Mouse (Mus musculus) CH12.LX (cell line): Measurements from ENCODE around the gene A630001G21Rik. TPM values are rescaled to one million over a fixed set of nuclear protein-coding genes. Genes with fewer than 3 reads are reported as not detected.

ENCODE experiments used
- DNase-seq: peaks from one replicate; pipeline ENCODE4 v3.0.0-alpha.2; 2013; ENCODE audit errors: extremely low read depth
- H3K27ac ChIP-seq: 2 replicates; pipeline ENCODE4 v1.5.1; 2012; ENCODE audit warnings: low read depth, mild to moderate bottlenecking, control low read depth, moderate library complexity; ENCODE audit not compliant: insufficient read depth
- H3K27me3 ChIP-seq: replicated peaks from 2 replicates; pipeline ENCODE3; 2012; ENCODE audit warnings: inconsistent platforms
- H3K36me3 ChIP-seq, 2 experiments: replicated peaks in 1 of 2; 2 replicates each; pipeline versions ENCODE3 to v1.6.1; 2012; ENCODE audit warnings: inconsistent platforms in 1 of 2, low read length in 1 of 2, mild to moderate bottlenecking in 1 of 2, mixed read lengths in 1 of 2, moderate library complexity in 1 of 2; ENCODE audit not compliant: control insufficient read depth in 1 of 2, insufficient read depth in 1 of 2
- H3K4me1 ChIP-seq, 2 experiments: 2 replicates each; pipeline ENCODE4 v1.6.1; 2012; ENCODE audit warnings: inconsistent platforms in 1 of 2, moderate library complexity in 1 of 2; ENCODE audit not compliant: insufficient read depth in 2 of 2, control insufficient read depth in 1 of 2
- H3K4me2 ChIP-seq: 2 replicates; pipeline ENCODE4 v1.6.1; 2012; ENCODE audit warnings: low read depth, mild to moderate bottlenecking, control low read depth; ENCODE audit not compliant: poor library complexity, insufficient read depth, severe bottlenecking
- H3K4me3 ChIP-seq, 3 experiments: fragments of 150-350 bp in 1 of 3; sonication (generic) in 1 of 3; replicated peaks in 1 of 3; 2 replicates each; pipeline versions ENCODE3 to v1.5.1; 2011 to 2012; ENCODE audit warnings: low read depth in 2 of 3, low read length in 2 of 3, mild to moderate bottlenecking in 2 of 3, moderate library complexity in 2 of 3, control low read depth in 1 of 3, improper control_type of control experiment in 1 of 3, inconsistent platforms in 1 of 3, mixed read lengths in 1 of 3; ENCODE audit not compliant: poor library complexity in 1 of 3
- H3K79me2 ChIP-seq: replicated peaks from 2 replicates; pipeline ENCODE4 v1.6.1; 2012; ENCODE audit warnings: mild to moderate bottlenecking, moderate library complexity; ENCODE audit not compliant: control insufficient read depth, poor library complexity, insufficient read depth, severe bottlenecking; ENCODE audit errors: extremely low read depth
- H3K9ac ChIP-seq: 2 replicates; pipeline ENCODE4 v1.6.1; 2012; ENCODE audit warnings: low read depth, mild to moderate bottlenecking, control low read depth, moderate library complexity; ENCODE audit not compliant: insufficient read depth
- H3K9me3 ChIP-seq: replicated peaks from 2 replicates; pipeline ENCODE3; 2012; ENCODE audit warnings: low read length, inconsistent platforms, mixed read lengths
- BHLHE40 ChIP-seq: IDR thresholded peaks from 2 replicates; pipeline ENCODE4 v1.6.1; 2011; ENCODE audit warnings: mild to moderate bottlenecking, low read depth, low read length, improper control_type of control experiment
- CHD1 ChIP-seq: IDR thresholded peaks from 2 replicates; pipeline ENCODE4 v1.6.1; 2012; ENCODE audit warnings: low read depth, low read length, improper control_type of control experiment, inconsistent platforms
- EP300 ChIP-seq: IDR thresholded peaks from 2 replicates; pipeline ENCODE4 v1.6.1; 2011; ENCODE audit warnings: low read length, improper control_type of control experiment
- ETS1 ChIP-seq: conservative IDR thresholded peaks from 2 replicates; pipeline ENCODE4 v1.6.1; 2012; ENCODE audit warnings: low read depth, mild to moderate bottlenecking, inconsistent platforms, low read length, improper control_type of control experiment, moderate library complexity
- HCFC1 ChIP-seq: IDR thresholded peaks from 2 replicates; pipeline ENCODE4 v1.6.1; 2012; ENCODE audit warnings: low read depth, mild to moderate bottlenecking, inconsistent platforms, low read length, improper control_type of control experiment
- JUN ChIP-seq: IDR thresholded peaks from 2 replicates; pipeline ENCODE4 v1.6.1; 2011; ENCODE audit warnings: low read depth, mild to moderate bottlenecking, low read length, improper control_type of control experiment, moderate library complexity; ENCODE audit not compliant: insufficient read depth
- JUND ChIP-seq: conservative IDR thresholded peaks from 2 replicates; pipeline ENCODE4 v1.6.1; 2011; ENCODE audit warnings: low read depth, low read length, improper control_type of control experiment
- KAT2A ChIP-seq: IDR thresholded peaks from 2 replicates; pipeline ENCODE4 v1.6.1; 2012; ENCODE audit warnings: low read length, improper control_type of control experiment, inconsistent platforms; ENCODE audit not compliant: insufficient replicate concordance
- MAFK ChIP-seq: IDR thresholded peaks from 2 replicates; pipeline ENCODE4 v1.6.1; 2011; ENCODE audit warnings: low read length, improper control_type of control experiment; ENCODE audit not compliant: insufficient replicate concordance
- RAD21 ChIP-seq: IDR thresholded peaks from 2 replicates; pipeline ENCODE4 v1.6.1; 2011; ENCODE audit warnings: low read depth, mild to moderate bottlenecking, low read length, improper control_type of control experiment, moderate library complexity
- TCF12 ChIP-seq: IDR thresholded peaks from 2 replicates; pipeline ENCODE4 v1.6.1; 2014; ENCODE audit warnings: low read depth, mild to moderate bottlenecking, inconsistent platforms, low read length, improper control_type of control experiment
- USF1 ChIP-seq: IDR thresholded peaks from 2 replicates; pipeline ENCODE4 v1.6.1; 2014; ENCODE audit warnings: low read depth, mild to moderate bottlenecking, inconsistent platforms, low read length, improper control_type of control experiment
- ZC3H11A ChIP-seq: IDR thresholded peaks from 2 replicates; pipeline ENCODE4 v1.6.1; 2012; ENCODE audit warnings: low read depth, mild to moderate bottlenecking, inconsistent platforms, low read length, improper control_type of control experiment
- ZKSCAN1 ChIP-seq: IDR thresholded peaks from 2 replicates; pipeline ENCODE4 v1.6.1; 2012; ENCODE audit warnings: low read depth, inconsistent platforms, low read length, improper control_type of control experiment, borderline replicate concordance
- ZMIZ1 ChIP-seq: IDR thresholded peaks from 2 replicates; pipeline ENCODE4 v1.6.1; 2012; ENCODE audit warnings: low read depth, mild to moderate bottlenecking, inconsistent platforms, low read length, improper control_type of control experiment
- ZNF384 ChIP-seq: IDR thresholded peaks from 2 replicates; pipeline ENCODE4 v1.6.1; 2012; ENCODE audit warnings: low read depth, low read length, improper control_type of control experiment, inconsistent platforms
- dilution Hi-C: fragments of 300-500 bp; cut with MboI; formaldehyde crosslinking; loops from 2 replicates; pipeline ENCODE4 v1.14.3; 2020; ENCODE audit warnings: low sequenced_read_pairs; ENCODE audit not compliant: extremely low pct_unique_long_range_greater_than_20kb, extremely low pct_ligation_motif_present
- in situ Hi-C: fragments of 300-500 bp; cut with MboI; formaldehyde crosslinking; loops from 3 replicates; pipeline ENCODE4 v1.14.3; 2019; ENCODE audit warnings: low sequenced_read_pairs, low pct_ligation_motif_present, low pct_unique_long_range_greater_than_20kb, mixed read lengths
- polyA plus RNA-seq: library from polyadenylated mRNA; unstranded; fragments of >175 nt; gene quantifications from 2 replicates; pipeline ENCODE4 v1.2.1, GENCODE M21; 2012; ENCODE audit warnings: low read depth; ENCODE audit not compliant: insufficient read length
- total RNA-seq, 2 experiments: library from RNA; depleted of rRNA; stranded (reverse); fragments of 300-350 nt in 1 of 2; fragments of >200 nt in 1 of 2; gene quantifications; 2 replicates each; pipeline ENCODE4 v1.2.3; 2012 to 2014

Gene A630001G21Rik
- total and polyA plus RNA-seq, 3 experiments, result 55.8 to 151 (median 139) TPM

DNA sequence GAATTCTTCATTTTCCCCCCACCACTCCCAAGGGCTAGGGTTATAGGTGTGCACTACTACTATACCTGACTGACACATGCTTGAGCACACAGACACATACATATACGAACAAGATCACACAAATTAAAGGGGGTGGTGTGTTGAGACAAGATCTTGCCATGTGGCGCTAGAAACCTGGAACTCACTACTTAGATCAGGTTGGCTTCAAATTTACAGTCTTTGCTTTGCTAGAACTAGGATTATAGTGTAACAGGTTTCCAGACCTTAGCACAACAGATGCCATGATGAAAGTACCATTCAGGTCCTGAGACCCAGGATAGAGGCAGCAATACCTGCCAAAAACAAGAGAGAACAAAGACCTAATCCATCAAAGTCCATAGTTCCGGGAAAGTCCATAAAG lies 13.0 kb upstream of the A630001G21Rik start:
- dilution Hi-C loops (no loop called here), in situ Hi-C loops (loop anchor here (5.0 kb wide), 1 partner anchor 39 kb away; no protein-coding TSS in a partner anchor)
- peaks cover 10 to 28% of the 10 kb centered on the region in 2 experiments for H3K4me1 ChIP-seq
- H3K4me2 ChIP-seq, result no peak overlapping the region
- no peak overlapping the region for H3K27ac ChIP-seq
- no peaks in the 10 kb centered on the region for H3K9me3 ChIP-seq
- no peaks in the 10 kb centered on the region for H3K27me3 ChIP-seq
- H3K4me3 ChIP-seq, result no peak overlapping the region
- TF ChIP-seq ZC3H11A (no peak), ZNF384 (no peak), EP300 (no peak), BHLHE40 (no peak)
- DNase-seq, result no peak
- no peak overlapping the region for H3K9ac ChIP-seq
- peaks cover 4 to 5% of the 10 kb centered on the region in 2 experiments for H3K36me3 ChIP-seq
- peaks cover 29% of the 10 kb centered on the region for H3K79me2 ChIP-seq

DNA sequence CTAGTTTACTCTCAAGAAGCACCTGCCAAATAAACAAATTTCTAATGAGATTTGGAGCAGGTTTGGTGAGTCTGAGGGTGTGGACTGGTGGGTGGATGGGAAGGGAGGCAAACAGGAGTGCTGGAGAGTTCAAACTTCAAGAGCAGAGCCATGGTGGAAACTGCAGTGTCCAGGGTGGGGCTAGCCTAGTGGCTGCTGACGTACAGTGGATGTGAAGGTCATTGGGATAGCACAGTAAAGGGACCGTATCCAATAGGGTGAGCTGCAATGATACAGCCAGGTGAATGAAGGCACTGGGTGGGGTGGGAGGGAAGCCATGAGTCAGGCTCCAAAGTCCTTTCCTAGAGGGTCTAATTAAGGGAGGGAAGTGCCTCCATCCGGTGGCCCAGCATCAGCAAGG lies 12.1 kb upstream of the A630001G21Rik start:
- no peaks in the 10 kb centered on the region for H3K27me3 ChIP-seq
- H3K4me3 ChIP-seq, result no peak overlapping the region
- H3K4me2 ChIP-seq, result peak overlapping the region; percentile 50; the same call in 1 of the 2 replicates
- dilution Hi-C loops (no loop called here), in situ Hi-C loops (loop anchor here (5.0 kb wide), 1 partner anchor 38 kb away; no protein-coding TSS in a partner anchor)
- no peaks in the 10 kb centered on the region for H3K9me3 ChIP-seq
- no peak overlapping the region; the same call in 1 of the 2 replicates for H3K9ac ChIP-seq
- no peaks in the 10 kb centered on the region for H3K36me3 ChIP-seq
- DNase-seq, result no peak
- H3K79me2 ChIP-seq, result peaks cover 20% of the 10 kb centered on the region
- H3K27ac ChIP-seq, result no peak overlapping the region
- peaks cover 8 to 19% of the 10 kb centered on the region in 2 experiments for H3K4me1 ChIP-seq
- no peak for TF ChIP-seq HCFC1
- no peak for TF ChIP-seq ZKSCAN1
- TF ChIP-seq MAFK, result no peak
- TF ChIP-seq JUND, result no peak
- no peak for TF ChIP-seq ZNF384
- TF ChIP-seq TCF12, result no peak
- no peak for TF ChIP-seq RAD21
- TF ChIP-seq ZC3H11A, result no peak
- no peak for TF ChIP-seq JUN
- TF ChIP-seq USF1, result no peak
- no peak for TF ChIP-seq CHD1
- TF ChIP-seq KAT2A, result no peak
- TF ChIP-seq ZMIZ1, result no peak
- TF ChIP-seq ETS1, result no peak
- TF ChIP-seq, all 38 proteins: peak for 0
